Mouse (Mus musculus) bone marrow macrophage, adult 2 months (primary cell): ENCODE data around the gene Dynlt1c.
"Not testable (repeated sequence)": the region's sequence is repeated elsewhere in the genome, so short reads cannot be mapped to it uniquely, and the experiment has no call there.

Source experiments
- CTCF ChIP-seq: IDR thresholded peaks from 2 replicates; pipeline ENCODE4 v1.5.1; 2012; ENCODE audit warnings: low read depth, mild to moderate bottlenecking, low read length, moderate library complexity
- POLR2A ChIP-seq: IDR thresholded peaks from 2 replicates; pipeline ENCODE4 v1.6.1; 2012; ENCODE audit warnings: mild to moderate bottlenecking, low read depth, low read length, borderline replicate concordance

GRCm38 (mm10) chr17:6601204-6601911 is at the start of gene Dynlt1c:
- not testable (repeated sequence) for TF ChIP-seq POLR2A, CTCF
